Mouse (Mus musculus) inflammation-experienced regulatory T-cells, adult 6 months (primary cell): Measurements from ENCODE around the gene Srprb. TPM values are rescaled to one million over a fixed set of nuclear protein-coding genes. Genes with fewer than 3 reads are reported as not detected.

Experiments used
- ATAC-seq: one replicate; pipeline ENCODE4 v1.8.0; 2017
- polyA plus RNA-seq, 3 experiments: library from polyadenylated mRNA; unstranded; fragments of 100-300 nt; shearing (Covaris generic); gene quantifications; one replicate each; pipeline ENCODE4 v1.2.1; 2017

The Srprb gene
- 10 to 100 TPM; 24.6 to 35.8 (median 30.2) TPM for polyA plus RNA-seq

DNA sequence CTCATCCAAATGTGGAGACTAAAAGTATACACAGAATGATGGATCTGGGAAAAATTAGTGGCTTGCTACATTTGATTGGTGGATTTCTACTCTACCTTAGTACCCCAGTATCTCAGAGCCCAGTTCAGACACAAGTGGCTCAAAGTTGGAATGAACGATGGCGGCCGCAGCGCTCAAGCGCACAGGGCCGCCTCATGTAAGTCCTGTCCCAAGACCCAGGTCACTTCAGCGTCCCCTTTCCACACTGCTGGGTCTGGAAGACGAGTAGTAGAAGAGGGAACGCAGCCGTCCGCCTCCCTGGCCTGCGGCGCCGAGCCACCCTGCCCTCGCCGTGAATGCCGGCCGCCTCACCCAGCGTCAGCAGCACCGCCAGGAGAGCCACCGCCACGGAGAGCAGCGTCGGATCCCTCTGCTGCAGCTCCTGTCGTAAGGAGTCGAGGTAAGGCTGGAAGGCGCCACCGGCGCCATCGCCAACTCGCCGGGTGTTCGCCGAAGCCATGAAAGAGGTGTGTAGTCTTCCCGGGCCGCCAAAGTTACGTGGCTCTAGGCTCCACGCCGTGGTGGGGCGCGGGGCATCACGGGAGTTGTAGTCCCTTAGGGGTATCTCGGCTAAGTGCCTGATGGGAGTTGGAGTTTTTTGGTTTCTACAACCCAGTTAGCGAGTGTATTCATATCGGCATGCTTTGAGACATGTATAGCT lies at the start of gene Srprb:
Gene Srprb, minus strand, starts transcription at position 577 of the 700 bp plus-strand sequence.
- peak; percentile 100 for ATAC-seq

DNA sequence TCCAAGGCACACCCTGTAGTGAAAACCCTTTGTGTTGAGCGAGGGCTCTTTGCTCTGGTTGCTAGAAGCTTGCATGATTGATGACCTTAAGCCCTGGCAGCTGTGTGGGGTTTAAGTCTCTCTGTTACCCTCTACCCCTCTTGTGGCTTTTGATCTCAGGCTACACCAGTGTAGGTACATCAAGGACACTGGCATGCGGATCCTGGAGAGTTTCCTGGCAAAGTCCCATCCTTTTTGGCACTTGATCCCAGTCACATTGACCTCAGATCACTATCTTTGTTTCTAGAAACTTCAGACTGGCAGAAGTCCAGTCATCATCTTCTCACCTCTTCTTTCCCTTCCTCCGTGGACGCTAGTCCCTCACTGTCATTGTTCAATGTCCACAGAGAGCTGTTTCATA lies 46.7 kb upstream of the Srprb start:
- ATAC-seq = no peak

DNA sequence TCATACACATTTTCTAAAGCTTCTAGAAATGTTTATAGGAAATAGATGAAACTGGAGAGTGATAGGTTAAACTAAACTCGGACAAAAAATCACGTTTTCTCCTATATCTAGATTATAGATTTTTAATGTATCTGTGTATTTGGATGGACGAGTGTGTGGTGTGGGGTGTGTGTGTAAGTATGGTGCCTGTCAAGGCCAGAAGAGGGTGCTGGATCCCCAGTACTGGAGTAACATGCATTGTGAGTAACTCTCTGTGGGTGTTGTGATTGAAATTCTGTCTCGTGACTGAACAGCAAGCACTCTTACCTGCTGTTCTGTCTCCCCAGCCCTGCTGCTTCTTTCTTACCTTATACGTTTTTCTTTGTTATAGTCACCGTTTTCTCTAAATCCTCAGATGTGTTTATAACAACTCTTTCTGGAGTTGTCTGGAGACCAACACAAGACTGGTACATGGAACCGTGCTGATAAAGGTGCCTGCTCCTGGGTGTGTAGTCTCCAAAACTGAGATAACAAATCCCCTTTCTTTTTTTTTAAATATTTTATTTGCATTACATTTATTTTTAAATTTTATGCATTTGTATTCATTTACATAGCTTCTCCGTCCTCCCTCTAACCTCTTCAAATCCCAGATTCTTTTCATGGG lies 44.7 kb upstream of the Srprb start:
- no peak for ATAC-seq

DNA sequence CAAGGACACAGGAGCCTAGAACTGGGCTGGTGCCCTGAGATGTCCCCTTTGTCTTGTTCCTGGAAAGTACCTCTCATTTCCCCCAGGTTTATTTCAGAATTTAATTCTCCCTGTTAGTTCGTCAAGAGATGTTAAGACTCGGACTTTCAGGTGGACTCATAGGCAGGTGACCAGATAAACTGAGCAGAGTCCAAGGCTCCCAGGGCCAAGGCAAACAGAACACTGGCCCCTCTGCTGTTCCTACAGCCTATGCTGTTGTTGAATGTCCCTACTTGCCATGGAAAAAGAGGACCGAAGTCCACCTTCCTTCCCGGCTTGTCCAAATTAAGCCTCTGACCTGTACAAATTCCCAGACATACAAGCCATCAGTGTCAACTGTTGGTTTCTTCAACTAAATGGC lies 41.7 kb upstream of the Srprb start:
- ATAC-seq = no peak

DNA sequence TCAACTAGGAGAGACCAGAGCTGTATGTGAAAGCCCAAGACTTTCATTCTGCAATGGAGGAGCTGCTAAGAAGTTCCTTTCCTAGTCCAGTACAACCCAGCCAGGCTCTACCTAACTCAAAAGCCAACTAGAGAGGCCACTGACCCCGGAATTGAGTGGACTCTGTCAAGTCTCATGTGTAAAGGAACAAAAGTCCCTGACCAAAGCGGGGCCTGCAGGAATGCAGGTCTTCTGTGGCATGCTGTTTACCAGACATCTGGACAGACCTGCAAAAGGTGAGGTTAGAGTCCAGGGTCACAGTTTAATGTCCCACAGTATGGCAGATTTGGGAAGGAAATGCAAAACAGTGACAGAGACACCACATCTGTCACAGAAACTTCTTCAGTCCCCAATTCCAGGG lies 39.3 kb upstream of the Srprb start:
- no peak for ATAC-seq

DNA sequence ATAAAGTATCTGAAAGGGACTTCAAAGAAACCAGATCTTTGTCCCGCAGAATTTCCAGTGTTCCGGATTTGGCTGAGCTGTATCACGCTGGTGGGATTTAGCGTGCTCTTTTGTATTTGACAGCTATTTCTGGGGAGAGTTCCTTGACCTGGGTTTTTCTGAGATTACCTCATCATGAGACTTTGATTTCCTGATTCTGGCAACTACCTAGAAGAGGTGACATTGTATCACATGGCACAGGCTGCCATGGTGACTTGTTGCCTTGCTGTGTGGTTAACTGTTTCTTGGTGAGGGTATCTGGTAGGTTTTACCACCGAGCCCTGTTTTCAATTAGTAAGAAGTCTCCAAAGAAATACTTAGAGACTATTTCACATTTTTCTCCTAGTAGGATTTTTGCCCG lies 37.5 kb upstream of the Srprb start:
- no peak for ATAC-seq

DNA sequence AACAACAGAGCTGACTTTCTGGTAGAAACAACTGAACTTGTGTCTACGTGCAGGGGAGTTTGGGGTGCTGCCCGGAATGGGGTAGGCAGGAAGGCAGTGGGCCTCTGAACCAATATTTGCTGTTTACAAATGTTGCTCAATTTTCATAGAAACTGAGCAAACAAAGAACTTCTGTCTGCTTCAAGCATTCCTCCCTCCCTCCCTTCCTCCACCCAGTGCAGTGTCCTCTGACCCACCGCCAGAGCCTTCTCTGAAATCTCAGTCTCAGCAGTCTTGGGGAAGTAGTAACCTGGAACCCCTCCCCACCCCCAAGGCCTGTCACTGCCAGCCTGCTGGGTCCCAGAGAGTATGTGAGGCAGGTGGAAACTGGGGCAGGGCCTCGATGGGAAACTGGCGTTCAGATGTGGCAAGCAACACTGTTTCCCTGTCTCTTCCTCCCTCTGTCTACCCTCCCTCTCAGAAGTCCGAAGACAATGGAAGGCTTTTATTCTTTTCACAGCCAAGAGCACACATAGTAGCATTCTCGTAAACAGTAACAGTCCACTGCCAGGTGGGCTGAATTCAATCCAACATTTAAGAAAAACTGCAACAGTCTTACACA lies 32.7 kb upstream of the Srprb start:
- ATAC-seq = no peak

DNA sequence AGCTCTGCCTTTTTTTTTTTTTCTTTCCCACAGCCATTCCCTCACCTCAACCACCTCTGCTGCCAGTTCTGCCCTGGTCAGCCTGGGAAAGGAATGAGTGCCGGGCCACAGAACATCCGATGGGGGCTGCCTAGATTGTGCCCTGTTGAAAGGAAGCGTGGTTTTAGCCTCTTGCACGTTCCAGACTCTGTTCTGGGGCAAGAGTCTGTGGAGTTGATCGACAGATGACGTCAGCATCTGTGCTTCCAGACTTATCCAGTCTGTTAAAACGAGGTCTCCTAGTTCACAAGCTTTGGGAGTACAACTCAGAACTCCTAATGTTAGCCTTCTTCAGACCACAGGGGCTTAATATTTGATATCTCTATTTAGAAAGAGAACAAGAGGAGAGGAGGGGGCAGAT lies 32.1 kb upstream of the Srprb start:
- ATAC-seq = no peak

DNA sequence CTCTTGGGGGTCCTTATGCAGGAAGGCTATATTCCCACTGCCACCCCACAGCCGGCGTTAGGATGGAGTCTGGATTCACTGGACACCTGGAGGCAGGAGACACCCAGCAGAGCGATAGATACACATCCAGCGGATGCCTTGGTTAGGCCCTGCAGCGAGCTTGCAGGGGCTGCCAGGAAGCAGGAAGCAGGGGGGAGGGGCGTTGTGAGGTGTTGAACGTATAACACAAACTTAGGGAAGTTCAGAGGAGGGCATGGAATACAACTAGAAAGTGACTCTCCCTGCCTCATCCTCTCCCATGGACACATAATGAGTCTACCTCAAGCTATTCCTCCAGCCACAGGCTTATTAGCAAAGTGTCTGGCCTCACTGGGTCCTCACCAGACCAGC lies 31.1 kb upstream of the Srprb start:
- no peak for ATAC-seq

DNA sequence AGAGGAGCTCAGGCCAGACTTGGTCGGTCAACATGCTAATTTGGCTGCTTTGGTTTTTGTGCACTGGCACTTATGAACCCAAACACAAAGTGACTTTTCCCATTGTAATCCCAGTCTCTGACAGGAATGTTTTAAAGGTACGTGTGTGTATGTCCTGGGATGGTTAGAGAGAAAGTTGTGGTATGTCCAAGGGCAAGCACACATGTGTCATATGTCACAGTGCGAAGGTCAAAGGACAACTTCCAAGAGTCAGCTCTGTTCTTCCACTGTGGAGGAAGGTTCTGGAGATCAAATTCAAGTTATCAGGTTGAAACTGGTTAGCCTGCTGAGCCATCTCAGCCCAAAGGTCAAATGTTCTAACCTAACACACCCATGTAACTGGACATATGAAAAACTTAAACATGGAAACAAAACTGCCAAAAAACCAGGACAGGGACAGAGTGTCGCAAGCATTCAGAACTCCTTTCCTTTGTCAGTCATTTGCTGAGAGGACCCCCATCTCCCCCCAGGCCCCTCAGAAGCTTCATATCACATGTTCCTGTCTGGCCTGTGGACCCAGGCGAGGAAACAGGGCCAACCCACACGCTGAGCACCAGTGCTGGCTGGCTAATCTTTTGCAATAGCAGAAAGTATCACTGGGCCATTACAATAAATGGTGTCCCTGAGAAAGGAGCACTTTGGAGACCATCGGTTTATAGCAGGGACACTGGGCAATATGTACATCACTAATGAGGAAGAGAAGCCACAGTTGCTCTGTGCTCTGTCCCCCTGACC lies 30.5 kb upstream of the Srprb start:
- ATAC-seq = no peak

DNA sequence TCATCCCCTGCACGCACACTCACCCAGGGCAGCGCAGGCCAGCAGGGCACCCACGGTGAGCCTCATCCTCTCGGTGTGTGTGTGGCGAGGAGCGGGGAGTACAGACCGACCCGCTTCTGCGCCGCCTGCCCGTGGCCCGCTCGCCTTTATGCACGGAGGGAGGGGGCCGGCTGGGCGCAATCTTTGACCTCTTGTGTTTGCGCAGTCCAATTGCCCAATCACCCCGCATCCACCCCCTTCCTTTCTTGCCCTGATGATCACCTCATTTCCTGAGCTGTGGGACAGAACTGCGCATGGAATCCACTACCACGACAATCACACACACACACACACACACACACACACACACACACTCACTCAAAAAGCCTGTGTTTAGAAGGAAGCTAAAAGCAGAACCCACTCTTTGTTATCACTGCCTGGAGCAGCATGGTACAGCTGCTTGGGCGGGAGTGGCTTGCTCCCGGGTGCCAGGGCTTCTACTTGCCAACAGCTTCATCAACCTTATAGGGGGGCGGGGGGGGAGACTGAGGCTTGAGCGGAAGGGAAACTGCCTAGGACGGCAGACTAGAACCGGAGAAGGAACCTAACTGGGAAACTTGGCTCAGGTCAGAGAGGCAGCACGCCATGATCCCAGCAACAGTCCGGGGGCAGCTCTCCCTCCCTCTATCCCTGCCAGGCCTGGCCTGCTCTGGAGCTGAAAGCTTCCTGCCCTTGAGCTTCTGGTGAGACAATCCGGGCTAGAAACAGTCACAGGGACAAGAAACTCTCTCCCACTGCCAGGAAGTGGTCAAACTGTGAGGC lies 28.4 kb upstream of the Srprb start, which contains the start of the genes Gm20425 and Trf:
Gene Gm20425, minus strand, starts transcription at position 157 of the 801 bp plus-strand sequence.
Gene Trf, minus strand, starts transcription at position 294 of the 801 bp plus-strand sequence.
- no peak for ATAC-seq

DNA sequence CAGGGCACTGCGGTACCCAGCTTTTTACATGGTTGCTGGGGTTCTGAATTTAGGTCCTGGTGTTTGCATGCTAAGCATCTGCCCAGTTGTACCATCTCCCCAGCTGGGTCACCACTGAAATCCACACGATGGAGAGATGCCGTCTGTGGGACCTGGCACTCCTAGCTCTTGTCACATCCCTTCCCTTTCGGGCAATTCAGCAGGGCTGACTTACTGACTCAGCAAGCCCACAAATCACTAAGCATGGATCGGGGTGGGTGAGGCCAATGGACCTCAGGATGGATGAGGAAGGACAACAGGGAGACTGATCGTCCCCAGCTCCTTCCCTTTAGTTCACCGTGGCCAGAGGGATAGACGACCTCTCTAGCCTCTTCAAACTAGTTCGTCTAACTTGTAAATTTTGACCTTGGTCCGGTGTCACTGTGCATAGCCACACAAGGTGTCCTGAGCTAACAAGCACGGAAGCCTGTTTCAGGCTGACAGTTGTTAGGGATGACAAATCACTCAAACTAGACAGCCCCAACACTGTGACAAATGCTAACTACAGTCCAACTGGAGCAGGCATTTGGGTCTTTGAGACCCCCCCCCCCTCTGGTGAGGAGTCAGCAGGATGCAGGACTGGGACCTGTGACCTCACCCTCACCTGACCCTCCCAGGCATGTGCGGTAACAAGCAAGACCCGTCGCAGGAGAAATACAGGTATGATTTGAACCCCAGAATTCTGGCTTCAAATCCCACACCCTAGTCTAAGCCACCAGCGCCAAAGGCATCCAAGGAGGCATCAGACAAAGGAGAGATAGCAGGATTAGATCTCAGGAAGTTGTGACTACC lies 27.3 kb upstream of the Srprb start:
- no peak for ATAC-seq

DNA sequence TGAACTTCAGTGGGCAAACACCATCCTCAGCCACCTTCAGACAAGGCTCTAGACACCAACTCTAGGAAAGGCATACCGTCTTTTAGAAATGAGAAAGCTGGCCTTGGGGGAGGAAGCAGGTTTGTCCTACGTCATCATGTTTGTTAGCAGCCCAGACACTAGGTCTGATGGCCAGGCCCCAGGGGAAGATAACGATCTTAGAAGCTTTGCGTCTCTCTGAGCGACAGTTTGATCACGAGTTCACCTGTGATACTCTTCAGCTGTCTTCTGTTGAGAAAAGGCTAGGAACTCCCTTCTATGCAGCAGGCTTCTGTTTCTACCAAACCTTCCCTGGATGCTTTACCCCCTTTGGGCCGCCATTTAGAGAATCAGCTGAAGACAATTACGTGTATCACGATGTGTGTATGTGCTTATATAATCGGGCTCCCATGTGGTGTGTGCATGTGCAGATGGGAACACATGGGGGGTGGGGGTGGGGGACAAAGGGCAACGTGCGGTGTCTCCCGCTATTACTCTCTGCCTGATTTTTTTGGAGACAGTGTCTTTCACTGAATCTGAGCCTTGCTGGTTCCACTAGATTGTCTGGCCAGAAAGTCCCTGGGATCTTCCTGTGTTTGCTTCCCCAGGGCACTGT lies 26.6 kb upstream of the Srprb start:
- no peak for ATAC-seq

DNA sequence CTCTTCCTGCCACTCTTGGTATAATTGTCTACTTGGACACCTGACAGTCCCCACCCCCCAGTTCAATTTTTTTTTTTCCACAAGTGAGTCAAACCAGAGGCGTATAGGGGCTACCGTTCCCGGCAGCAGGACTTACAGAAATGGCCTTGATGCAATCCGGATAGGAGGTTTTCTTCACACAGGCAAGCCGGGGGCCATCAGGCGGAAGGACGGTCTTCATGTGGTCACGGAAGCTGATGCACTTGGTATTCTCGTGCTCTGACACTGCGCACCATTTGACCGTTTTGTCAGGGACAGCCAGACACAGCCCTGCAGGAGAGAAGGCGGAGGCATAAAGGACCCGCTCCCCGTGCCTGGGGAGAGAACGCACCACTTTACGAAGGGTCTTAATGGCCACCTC lies 25.8 kb upstream of the Srprb start:
- ATAC-seq = no peak

DNA sequence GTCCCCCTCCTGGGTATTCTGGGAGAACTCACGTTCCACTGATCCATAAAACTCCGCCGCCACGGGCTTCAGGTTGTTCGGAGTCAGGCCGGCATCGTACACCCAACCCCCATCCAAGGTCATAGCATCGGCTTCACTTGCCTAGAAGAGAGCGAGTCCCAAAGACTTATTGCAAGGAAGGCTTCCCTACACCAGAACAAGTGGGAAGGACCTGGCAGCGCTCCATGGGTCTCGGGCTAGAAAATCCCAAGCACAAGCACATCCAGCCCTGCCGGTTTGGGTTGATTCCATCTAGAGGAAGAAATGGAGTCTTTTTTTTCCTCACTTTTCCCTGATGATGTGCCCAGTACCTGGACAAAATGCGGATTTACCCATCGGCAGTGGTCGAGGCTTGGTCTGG lies 24.9 kb upstream of the Srprb start:
- ATAC-seq = no peak

DNA sequence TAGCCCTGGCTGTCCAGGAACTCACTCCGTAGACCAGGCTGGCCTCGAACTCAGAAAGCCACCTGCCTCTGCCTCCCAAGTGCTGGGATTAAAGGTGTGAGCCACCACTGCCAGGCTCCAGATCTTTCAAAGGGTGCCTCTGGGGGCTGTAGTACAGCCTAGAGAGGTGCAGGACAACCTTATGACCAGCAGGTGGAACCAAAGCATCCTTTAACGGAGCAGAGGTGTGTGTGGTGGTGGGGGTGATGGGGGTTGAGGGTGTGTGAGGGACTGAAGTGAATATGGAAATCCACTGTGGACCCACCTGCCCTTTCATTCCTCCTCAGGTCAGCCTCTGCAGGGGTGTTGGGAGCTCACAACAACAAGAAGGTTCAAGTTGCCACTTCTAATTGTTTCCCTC lies 23.5 kb upstream of the Srprb start:
- no peak for ATAC-seq

DNA sequence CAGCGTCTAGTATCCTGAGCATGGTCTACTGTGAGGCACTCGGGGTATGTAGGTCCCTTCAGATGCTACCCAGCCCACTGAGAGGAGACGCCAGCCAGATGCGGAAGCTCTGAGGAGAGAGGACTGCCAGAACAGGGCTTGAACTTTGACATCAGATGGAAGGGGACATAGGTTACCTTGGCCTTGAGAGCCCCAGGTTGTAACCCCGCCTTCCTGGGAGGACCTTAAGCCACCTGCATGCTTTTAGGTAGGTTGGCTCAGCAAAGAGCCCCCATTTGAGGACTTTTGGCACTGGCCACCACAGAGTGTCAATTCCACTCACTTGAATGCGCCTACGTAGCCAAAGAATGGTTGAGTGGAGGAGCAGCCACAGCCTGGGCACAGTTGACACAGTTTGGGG lies 22.8 kb upstream of the Srprb start:
- ATAC-seq = no peak

DNA sequence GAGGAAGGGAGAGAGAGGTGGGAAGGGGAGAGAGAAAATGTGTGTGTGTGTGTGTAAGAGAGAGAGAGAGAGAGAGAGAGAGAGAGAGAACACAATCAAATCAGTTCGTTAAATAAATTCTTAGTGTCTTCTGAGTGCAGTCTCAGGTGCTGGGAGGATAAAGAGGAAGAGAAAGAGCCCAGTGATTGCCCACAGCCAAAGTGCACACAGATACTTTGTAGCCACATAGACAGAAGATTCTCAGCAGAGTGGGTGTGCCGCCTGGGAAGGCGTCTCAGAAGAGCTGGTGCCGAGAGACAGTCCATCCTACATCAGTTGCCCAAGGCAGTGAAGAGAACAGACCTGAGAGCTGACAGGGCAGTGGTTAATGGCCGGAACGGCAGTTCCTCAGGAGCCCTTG lies 12.3 kb upstream of the Srprb start:
- ATAC-seq = no peak

DNA sequence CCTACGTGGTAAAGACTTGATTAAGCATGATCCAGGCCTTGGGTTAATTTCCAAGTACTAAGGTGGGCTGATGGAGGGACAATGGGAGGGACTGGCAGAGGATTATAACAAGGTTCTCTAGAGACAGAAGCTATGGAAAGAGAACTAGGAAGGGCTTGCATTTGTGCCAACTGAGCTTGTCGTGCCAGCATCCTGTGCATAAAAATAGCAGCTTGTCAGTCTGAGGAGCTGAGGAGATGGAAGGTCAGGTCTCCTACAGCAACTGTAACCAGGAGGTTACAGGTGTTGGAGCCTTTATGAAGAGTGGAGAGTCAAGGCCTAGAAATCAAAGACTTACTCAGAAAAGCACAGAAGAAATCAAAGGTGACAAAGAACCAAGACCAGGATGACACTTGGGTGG lies 11.7 kb upstream of the Srprb start:
- no peak for ATAC-seq

DNA sequence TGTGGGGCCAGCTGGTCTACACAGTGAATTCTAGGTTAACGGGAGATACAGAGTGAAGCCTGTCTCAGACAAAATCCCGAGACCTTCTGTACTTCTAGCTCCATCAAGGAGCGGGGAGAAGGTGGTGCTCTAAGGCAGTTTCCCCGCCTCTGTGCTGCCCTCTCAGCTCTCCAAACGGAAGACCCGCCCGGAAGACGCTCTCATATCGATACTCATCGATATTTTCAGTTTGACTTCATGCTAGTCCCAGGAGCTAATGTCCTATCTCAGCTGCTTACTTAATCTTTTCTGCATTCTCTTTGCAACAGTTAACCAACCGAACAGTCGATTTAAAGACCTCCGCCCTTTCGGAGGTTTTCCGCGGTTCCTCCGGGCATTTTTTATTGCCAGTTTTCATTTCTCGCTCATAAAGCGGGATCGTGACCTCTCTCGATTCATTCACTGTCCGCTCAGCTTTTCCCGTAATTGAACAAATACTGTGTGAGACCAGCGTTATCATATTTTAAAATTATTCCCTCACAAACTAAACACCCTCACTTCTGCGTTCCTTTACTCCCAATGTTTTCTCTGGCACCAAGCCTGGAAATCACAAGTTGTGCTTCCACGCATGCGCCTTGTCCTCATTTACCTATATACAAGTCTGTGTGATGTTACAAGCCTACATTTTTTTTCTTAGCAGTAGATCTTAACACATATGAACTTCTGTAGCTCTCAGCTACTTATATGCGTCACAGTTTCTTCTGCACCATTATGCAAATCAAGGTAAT lies 10.9 kb upstream of the Srprb start:
- no peak for ATAC-seq
